Mouse (Mus musculus): ENCODE data around the gene Gba2. TPM values are rescaled to one million over a fixed set of nuclear protein-coding genes. Genes with fewer than 3 reads are reported as not detected.

The Gba2 gene
- polyA plus RNA-seq, 1 experiment from 2014 or later = 17.7 TPM

DNA sequence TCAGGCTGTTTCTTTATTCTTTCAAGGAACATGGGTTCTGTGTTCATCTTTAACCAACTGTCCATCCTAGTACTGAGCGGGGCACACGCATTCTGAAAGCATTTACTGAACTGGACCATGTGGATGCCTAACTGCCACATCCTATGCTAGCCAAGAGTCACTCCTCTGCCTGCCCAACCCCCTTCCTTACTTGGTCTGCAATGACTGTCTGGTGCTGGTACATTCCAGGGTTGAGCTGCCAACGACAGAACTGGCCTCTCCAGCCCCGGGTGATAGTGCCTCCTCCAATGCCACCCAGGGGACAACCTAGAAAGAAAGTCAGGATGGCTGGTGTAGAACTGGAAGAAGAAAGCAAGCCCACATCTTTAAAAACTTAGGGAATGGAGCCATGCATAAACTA, 5.1 kb downstream of the Gba2 start:
- Histone ChIP-seq H3K27me3 (ENCODE audit: control insufficient read depth, insufficient read depth, low read depth, low read length) (no peaks in the 10 kb centered on the region), H3K4me1 (ENCODE audit: control insufficient read depth, low read depth, low read length) (peaks cover 27% of the 10 kb centered on the region), H3K9ac (ENCODE audit: low read depth, low read length) (no peak overlapping the region), H3K9me3 (replicated peaks; ENCODE audit: control insufficient read depth, low read length) (no peaks in the 10 kb centered on the region), H3K4me2 (ENCODE audit: low read depth, low read length) (no peak overlapping the region), H3K27ac (ENCODE audit: low read length) (no peak overlapping the region), H3K36me3 (ENCODE audit: control insufficient read depth, insufficient read depth) (peaks cover 39% of the 10 kb centered on the region), H3K4me3 (ENCODE audit: low read depth, low read length) (no peak overlapping the region)
- ATAC-seq (ENCODE audit: low read depth) = no peak
- 80% methylated on average over 4 of the region's 4 CpGs for WGBS (ENCODE audit: insufficient replicate concordance)

DNA sequence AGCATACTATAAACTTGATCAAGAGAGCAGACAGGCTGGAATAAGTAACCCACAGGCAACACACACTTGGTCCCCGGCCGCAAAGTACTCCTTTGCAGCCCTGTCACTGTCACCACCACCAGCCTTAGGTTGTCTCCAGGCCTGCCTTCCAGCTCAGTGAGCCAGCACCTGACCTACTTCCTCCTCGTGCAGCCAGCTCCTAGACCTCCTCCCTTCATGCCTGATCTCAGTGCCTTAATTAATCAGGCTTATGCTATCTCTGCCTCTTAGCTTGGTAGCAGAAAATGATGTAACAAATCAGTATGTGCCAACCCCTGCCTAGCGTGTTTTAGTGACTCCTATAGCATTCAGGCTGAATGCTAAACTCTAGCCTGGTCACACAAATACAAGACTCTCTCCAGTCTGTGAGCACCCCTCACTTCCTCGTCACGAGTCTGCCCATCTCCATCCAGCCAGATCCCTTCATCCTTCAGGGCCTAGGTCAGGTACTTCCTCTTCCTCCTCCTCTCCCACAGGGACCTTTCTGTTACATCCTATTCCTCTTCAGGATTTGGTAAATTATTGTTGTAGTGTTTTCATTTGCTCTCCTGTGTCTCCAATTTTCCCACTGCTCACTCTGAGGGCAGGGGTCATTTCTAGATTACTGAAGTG, 7.2 kb downstream of the Gba2 start:
- Histone ChIP-seq H3K27me3 (ENCODE audit: control insufficient read depth, insufficient read depth, low read depth, low read length) (no peaks in the 10 kb centered on the region), H3K27ac (ENCODE audit: low read length) (no peak overlapping the region), H3K9ac (ENCODE audit: low read depth, low read length) (no peak overlapping the region), H3K4me2 (ENCODE audit: low read depth, low read length) (no peak overlapping the region), H3K36me3 (ENCODE audit: control insufficient read depth, insufficient read depth) (peaks cover 59% of the 10 kb centered on the region), H3K9me3 (replicated peaks; ENCODE audit: control insufficient read depth, low read length) (no peaks in the 10 kb centered on the region), H3K4me3 (ENCODE audit: low read depth, low read length) (no peak overlapping the region), H3K4me1 (ENCODE audit: control insufficient read depth, low read depth, low read length) (peaks cover 13% of the 10 kb centered on the region)
- 67% methylated on average over 6 of the region's 6 CpGs for WGBS (ENCODE audit: insufficient replicate concordance)
- ATAC-seq (ENCODE audit: low read depth) = no peak

DNA sequence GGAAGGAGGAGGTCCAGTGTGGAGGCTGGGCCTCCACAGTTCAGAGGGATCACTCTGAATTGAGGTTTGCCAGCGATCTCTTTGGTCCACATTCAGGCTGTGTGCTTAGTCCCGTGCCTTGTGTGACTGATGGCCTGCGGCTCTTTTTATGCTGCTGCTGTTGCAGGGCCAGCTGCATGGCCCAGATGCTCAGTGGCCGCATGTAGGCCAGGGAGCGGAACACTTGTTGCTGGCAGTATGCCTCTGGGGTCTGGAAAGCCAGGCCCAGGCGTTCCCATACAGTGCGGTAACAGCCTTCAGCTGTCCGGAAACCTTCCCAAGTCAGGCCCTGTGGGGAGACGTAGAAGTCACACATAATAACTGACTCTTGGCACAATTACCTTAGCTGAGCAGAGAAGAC, 11.5 kb downstream of the Gba2 start:
- ATAC-seq (ENCODE audit: low read depth) = no peak
- WGBS (ENCODE audit: insufficient replicate concordance) = 89% methylated on average over 9 of the region's 9 CpGs

DNA sequence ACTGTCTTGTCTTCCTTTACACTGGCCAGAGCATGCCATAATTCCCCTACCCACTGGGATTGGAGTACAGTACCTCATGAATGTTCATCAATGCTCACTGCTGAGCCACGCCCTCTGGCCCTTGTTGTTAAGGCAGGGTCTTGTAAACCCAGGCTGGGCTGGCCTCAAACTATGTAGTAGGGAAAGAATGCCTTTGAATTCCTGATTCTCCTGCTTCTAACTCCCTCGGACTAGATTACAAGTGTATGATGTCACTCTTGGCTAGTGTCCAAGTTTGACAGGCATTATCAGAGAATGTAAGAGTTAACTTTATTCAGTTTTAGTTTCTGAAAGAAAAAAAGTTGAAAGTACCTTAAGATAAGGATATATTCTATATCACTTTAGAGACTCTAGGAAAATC, 14.4 kb downstream of the Gba2 start:
- WGBS (ENCODE audit: insufficient replicate concordance) = 42% methylated on average over 2 of the region's 2 CpGs
- Histone ChIP-seq H3K4me1 (ENCODE audit: control insufficient read depth, low read depth, low read length) (peaks cover 34% of the 10 kb centered on the region), H3K4me3 (ENCODE audit: low read depth, low read length) (no peak overlapping the region), H3K36me3 (ENCODE audit: control insufficient read depth, insufficient read depth) (peaks cover 43% of the 10 kb centered on the region), H3K9ac (ENCODE audit: low read depth, low read length) (no peak overlapping the region), H3K27me3 (ENCODE audit: control insufficient read depth, insufficient read depth, low read depth, low read length) (no peaks in the 10 kb centered on the region), H3K27ac (ENCODE audit: low read length) (no peak overlapping the region), H3K4me2 (ENCODE audit: low read depth, low read length) (no peak overlapping the region), H3K9me3 (replicated peaks; ENCODE audit: control insufficient read depth, low read length) (no peaks in the 10 kb centered on the region)
- ATAC-seq (ENCODE audit: low read depth) = no peak

More for the DNA sequence above, 11.5 kb downstream of the Gba2 start:
- H3K4me3 ChIP-seq (ENCODE audit: low read depth, low read length) = no peak overlapping the region
- H3K27ac ChIP-seq (ENCODE audit: low read length) = no peak overlapping the region
- H3K9me3 ChIP-seq (replicated peaks; ENCODE audit: control insufficient read depth, low read length) = no peaks in the 10 kb centered on the region
- peaks cover 64% of the 10 kb centered on the region for H3K36me3 ChIP-seq (ENCODE audit: control insufficient read depth, insufficient read depth)
- no peak overlapping the region for H3K4me2 ChIP-seq (ENCODE audit: low read depth, low read length)
- no peak overlapping the region for H3K9ac ChIP-seq (ENCODE audit: low read depth, low read length)
- peaks cover 16% of the 10 kb centered on the region for H3K4me1 ChIP-seq (ENCODE audit: control insufficient read depth, low read depth, low read length)
- H3K27me3 ChIP-seq (ENCODE audit: control insufficient read depth, insufficient read depth, low read depth, low read length) = no peaks in the 10 kb centered on the region

DNA sequence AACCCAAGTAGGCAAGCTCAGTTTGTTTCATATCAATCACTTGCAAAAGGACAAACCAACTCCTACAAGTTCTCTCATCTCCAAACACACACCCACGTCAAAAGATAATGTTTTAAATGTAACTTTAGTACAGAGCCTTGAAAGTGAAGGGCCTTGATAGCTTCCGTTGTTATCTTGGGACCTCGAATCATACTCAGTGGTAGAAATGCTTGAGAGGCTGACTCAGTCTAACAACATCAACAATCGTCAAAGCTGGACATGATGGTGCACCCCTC, 15.1 kb downstream of the Gba2 start:
- H3K36me3 ChIP-seq (ENCODE audit: control insufficient read depth, insufficient read depth) = peaks cover 37% of the 10 kb centered on the region
- peak overlapping the region; percentile 65 for H3K9ac ChIP-seq (ENCODE audit: low read depth, low read length)
- H3K27ac ChIP-seq (ENCODE audit: low read length) = peak overlapping the region; percentile 20; the same call in 1 of the 2 replicates
- peaks cover 40% of the 10 kb centered on the region for H3K4me1 ChIP-seq (ENCODE audit: control insufficient read depth, low read depth, low read length)
- peak overlapping the region; percentile 92 for H3K4me3 ChIP-seq (ENCODE audit: low read depth, low read length)
- WGBS (ENCODE audit: insufficient replicate concordance) = 23% methylated on average over 4 of the region's 4 CpGs
- no peaks in the 10 kb centered on the region for H3K27me3 ChIP-seq (ENCODE audit: control insufficient read depth, insufficient read depth, low read depth, low read length)
- peak overlapping the region; percentile 89 for H3K4me2 ChIP-seq (ENCODE audit: low read depth, low read length)
- ATAC-seq (ENCODE audit: low read depth) = no peak
- H3K9me3 ChIP-seq (replicated peaks; ENCODE audit: control insufficient read depth, low read length) = no peaks in the 10 kb centered on the region

DNA sequence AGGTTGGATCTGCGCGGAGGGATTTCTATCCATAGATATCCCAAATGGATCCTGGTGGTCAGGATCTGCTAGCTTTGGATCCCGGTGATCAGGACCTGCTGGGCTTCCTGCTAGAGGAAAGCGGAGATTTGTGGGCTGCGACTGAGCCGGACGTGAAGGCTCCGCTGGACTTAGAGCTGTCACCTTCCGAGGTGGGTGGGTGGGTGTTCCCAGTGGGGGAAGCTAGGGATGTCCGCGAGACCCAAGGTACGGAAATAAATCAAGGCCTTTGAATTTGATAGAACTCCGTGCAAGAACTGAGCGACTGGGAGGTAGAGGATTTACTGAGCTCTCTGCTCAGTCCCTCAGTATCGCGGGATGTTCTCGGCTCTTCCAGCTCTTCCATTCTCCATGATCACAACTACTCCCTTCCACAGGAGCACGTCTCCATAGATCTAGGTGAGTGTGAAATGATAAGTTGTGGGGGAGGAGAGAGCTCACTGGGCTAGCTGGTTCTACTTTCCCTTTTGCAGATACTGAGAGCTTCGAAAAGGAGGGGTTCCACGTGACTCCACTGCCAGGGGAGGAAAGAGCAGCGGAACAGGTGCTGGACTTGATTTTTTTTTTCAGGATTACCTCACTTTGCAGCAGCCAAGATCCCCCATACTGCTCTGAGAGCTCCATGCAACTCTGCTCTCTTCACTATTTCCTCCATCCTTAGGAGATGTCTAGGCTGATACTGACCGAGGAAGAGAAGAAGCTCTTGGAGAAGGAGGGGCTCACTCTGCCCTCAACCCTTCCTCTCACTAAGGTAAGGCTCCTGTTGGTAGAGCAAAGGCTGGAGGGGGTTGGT, 15.7 kb downstream of the Gba2 start:
- 1% methylated on average over 22 of the region's 22 CpGs for WGBS (ENCODE audit: insufficient replicate concordance)
- no peak for ATAC-seq (ENCODE audit: low read depth)
- H3K4me2 ChIP-seq (ENCODE audit: low read depth, low read length) = peak overlapping the region; percentile 89
- H3K9me3 ChIP-seq (replicated peaks; ENCODE audit: control insufficient read depth, low read length) = no peaks in the 10 kb centered on the region
- peak overlapping the region; percentile 100 for H3K27ac ChIP-seq (ENCODE audit: low read length)
- H3K4me1 ChIP-seq (ENCODE audit: control insufficient read depth, low read depth, low read length) = peaks cover 46% of the 10 kb centered on the region
- no peaks in the 10 kb centered on the region for H3K27me3 ChIP-seq (ENCODE audit: control insufficient read depth, insufficient read depth, low read depth, low read length)
- peak overlapping the region; percentile 65 for H3K9ac ChIP-seq (ENCODE audit: low read depth, low read length)
- H3K36me3 ChIP-seq (ENCODE audit: control insufficient read depth, insufficient read depth) = peaks cover 32% of the 10 kb centered on the region
- H3K4me3 ChIP-seq (ENCODE audit: low read depth, low read length) = peak overlapping the region; percentile 92

DNA sequence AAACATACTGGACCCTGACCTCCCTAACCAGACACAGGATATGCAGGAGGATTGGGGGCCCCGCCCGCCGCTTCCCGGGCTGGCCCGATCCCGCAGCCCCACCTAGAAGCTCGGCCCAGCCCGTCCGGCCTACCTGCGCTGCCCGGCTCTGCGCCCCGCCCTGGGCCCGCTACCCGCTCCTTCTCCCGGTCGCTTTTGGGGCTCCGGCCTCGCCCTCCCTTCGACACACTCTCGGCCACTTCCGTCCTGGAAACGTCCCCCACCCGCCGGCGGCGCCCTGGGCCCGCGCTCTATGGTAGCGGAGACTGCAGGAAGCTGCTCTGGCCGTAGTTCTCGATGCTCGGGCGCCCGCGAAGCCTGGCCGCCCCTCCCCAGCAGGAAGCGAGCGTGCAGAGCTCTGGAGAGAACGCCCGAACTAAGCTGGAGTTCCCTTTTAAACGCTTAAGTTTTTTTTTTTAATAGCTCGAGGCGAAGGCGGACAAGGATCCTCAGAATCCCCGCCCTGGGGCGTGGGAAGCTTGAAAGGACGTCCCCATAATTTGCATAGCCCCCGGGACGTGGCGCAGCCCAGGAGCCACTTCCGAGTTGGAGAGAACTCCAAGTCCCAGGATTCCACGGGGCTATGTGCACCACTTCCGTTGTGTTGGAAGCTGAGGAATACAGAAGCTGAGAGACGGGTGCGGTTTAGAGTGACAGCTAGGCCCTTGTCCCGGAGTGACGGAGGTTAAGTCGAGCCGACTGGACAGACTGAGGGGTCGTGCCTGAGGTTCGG, 16.5 kb downstream of the Gba2 start, which contains the start of the genes Creb3 and Tln1:
Gene Creb3, plus strand, starts transcription at position 336 of the 772 bp plus-strand sequence.
Gene Tln1, minus strand, starts transcription at position 695 of the 772 bp plus-strand sequence.
- ATAC-seq (ENCODE audit: low read depth) = peak; percentile 89

DNA sequence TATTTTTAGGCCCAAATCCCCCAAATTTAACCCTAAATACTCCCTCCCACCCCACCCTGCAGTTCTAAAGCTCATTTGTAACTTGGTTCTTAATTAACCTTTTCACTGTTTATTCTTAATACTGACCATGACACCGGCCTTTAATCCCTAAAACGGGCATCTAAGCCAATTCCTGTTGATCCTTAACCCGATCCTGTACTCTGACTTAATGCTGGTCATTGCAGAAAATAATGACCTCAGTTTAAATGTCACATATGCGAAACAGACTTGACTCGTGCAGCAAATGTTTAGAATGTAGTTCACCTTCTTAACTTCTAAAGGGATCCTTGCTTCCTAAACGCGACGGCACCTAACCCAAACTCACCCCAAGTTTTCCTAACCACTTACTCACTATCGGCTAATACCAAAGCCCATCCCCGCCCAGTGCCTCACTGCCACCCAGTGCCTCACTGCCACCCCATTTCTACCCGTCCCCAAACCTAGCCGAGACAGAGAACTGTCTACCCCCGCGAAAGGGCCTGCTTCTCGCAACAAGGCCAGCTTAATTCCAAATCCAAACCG, 17.2 kb downstream of the Gba2 start:
- H3K36me3 ChIP-seq (ENCODE audit: control insufficient read depth, insufficient read depth) = peaks cover 24% of the 10 kb centered on the region
- peaks cover 55% of the 10 kb centered on the region for H3K4me1 ChIP-seq (ENCODE audit: control insufficient read depth, low read depth, low read length)
- ATAC-seq (ENCODE audit: low read depth) = peak; percentile 62
- H3K9me3 ChIP-seq (replicated peaks; ENCODE audit: control insufficient read depth, low read length) = no peaks in the 10 kb centered on the region
- H3K4me2 ChIP-seq (ENCODE audit: low read depth, low read length) = peak overlapping the region; percentile 89
- peak overlapping the region; percentile 92 for H3K4me3 ChIP-seq (ENCODE audit: low read depth, low read length)
- peak overlapping the region; percentile 94 for H3K9ac ChIP-seq (ENCODE audit: low read depth, low read length)
- under 1% methylated on average over 16 of the region's 16 CpGs for WGBS (ENCODE audit: insufficient replicate concordance)
- peak overlapping the region; percentile 100 for H3K27ac ChIP-seq (ENCODE audit: low read length)
- H3K27me3 ChIP-seq (ENCODE audit: control insufficient read depth, insufficient read depth, low read depth, low read length) = no peaks in the 10 kb centered on the region

More for the DNA sequence above, 16.5 kb downstream of the Gba2 start, which contains the start of the genes Creb3 and Tln1:
- WGBS (ENCODE audit: insufficient replicate concordance) = under 1% methylated on average over 62 of the region's 62 CpGs
- Histone ChIP-seq H3K27me3 (ENCODE audit: control insufficient read depth, insufficient read depth, low read depth, low read length) (no peaks in the 10 kb centered on the region), H3K27ac (ENCODE audit: low read length) (peak within 1 kb of the TSS; percentile 100), H3K4me3 (ENCODE audit: low read depth, low read length) (peak within 1 kb of the TSS; percentile 92), H3K36me3 (ENCODE audit: control insufficient read depth, insufficient read depth) (peaks cover 25% of the 10 kb centered on the region), H3K9me3 (replicated peaks; ENCODE audit: control insufficient read depth, low read length) (no peaks in the 10 kb centered on the region), H3K9ac (ENCODE audit: low read depth, low read length) (peak within 1 kb of the TSS; percentile 94), H3K4me1 (ENCODE audit: control insufficient read depth, low read depth, low read length) (peaks cover 54% of the 10 kb centered on the region), H3K4me2 (ENCODE audit: low read depth, low read length) (peak within 1 kb of the TSS; percentile 89)

Data from liver, embryonic 16.5 days (tissue).